Mouse (Mus musculus): ENCODE measurements at regions not wholly inside any gene's neighbourhood (a gene's known extent, or its start where the extent isn't known, plus 50 kb on each side); places are given as distances from the start of the nearest gene placed in this dataset.

DNA sequence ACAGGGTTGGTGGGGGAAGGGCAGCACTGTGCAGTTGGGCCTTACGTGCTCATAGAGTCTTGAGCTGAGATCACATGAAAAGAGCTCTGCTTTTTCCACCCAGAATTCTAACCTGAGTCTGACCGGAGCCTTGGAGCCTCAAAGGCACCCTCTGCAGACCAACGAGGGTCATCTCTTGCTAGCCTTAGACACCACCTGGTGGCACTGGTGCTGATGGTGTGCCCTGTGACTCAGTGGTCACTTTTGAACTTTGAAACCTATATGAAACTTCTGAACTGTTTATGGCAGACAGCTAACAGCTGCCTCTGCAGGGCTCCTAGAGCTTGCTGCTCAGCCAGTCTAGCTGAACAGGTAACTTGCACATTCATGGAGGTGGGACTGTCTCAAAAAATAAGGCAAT, 118.5 kb downstream of the Zfp706 start:
- DNase-seq (ENCODE audit: low read depth, low spot score), result no peak

DNA sequence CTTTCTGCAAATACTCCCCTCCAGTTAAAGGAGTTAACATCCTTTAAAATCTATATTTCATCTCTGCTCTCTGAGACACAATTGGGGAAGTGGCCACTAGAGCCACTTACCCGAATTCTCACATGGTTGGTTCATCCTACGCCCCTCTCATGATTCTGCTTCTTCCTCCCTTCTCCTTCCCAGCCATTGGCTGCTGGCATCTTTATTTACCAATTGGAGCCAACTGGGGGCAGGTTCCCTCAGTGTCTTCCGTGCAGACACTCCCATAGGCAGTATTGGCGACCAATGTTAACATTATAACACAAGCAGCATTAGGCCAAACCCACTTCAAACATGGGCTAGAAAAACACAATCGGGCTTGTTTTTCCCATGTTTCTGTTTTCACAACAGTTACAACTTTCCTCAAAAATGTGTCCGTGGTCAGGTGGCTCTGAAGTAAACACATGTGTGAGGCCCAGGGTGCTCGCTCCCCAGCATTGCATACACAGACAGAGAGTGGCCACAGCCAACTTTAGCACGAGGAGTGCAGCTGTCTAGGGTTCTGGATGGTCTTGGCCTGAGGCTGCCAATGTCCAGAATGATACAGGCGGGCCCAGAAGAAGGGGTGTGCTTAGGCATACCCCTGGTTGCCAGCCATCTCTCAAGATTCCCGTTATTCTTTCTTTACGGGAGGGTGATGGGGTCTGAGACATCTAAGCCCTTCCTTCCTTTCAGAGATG, 119.1 kb downstream of the Zfp706 start:
- DNase-seq (ENCODE audit: low read depth, low spot score), result no peak

DNA sequence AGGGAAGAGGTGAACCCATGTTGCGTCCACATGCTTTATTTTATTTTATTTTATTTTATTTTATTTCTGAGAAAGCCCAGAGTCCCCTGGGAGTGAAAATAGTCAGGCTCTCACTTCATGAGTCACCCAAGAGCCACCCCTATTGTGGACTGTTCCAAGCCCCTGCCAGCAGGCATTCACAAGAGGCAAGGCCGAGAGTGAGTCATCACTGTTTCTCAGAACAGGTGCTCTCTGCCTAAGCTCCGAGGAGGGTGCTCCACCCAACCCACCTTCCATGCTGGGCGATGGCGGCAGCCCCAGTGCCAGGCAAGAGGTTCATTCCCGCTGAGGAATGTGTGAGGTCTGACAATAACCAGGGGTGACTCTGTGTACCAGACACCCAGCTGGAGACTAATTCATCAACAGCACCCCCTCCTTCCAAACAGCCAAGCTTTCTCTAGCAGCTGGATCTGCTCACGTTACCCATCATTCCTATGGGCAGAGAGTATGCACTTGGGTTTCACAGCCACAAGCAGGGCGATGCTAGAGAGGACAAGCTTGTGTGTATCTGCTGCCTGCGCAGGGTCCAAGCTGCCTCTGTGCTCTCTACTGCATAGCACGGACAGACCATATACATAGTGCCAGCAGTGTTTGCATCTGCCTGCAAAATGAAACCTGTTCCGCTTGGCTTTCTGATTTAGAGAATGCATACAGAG, 122.8 kb downstream of the Zfp706 start:
- DNase-seq (ENCODE audit: low read depth, low spot score), result no peak

DNA sequence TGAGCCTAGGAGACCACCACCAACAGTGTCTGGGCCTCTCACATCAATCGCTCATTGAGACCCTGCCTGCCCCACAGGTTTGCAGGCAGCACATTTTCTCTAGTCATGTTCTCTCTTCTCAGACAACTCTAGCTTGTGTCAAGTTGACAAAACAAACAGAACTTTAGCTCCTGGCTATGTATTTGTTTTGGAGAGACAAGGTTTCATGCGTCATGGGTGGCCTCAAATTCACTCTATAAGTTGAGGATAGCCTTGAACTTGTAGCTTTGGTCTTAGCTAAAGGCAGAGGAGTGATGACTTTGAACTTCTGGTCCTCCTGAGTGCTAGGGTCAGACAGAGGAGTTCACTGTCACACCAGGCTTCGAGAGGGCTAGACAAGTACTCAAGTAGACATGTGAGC, 123.5 kb downstream of the Zfp706 start:
- no peak for DNase-seq (ENCODE audit: low read depth, low spot score)

DNA sequence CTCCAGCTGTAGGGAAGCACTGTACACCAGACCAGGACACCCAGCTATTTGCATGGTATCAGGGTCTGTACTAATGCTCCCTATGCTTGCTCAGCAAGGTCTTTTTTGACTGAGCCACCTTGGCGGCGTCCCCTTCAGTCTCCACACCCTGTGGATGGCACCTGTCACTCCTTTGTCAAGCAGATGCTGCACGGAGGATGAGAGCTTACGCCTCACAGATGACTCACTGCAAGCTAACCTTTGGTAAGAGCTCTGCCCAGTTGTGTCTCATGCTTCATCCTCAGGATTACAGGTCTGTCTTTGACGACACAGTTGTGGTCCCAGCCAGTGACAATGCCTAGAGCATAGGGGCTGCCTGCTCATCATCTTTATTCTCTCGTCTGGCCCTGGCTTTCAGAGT, 124.4 kb downstream of the Zfp706 start:
- DNase-seq (ENCODE audit: low read depth, low spot score), result no peak

DNA sequence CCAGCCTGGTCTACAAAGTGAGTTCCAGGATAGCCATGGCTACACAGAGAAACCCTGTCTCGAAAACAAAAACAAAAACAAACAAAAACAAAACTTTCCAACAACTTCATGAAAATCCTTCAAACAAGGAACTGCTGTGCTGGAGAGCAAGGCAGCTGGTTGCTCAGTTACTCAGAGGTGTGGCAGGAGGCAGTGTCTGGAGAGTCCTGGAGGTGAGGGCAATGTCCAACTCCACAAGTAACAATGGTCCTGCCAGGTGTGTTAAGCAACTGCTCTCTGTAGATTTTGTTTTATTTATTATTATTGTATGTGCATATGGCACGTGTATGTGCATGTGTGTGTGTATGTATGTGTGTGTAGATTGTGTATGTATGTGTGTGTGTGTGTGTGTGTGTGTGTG, 126.0 kb downstream of the Zfp706 start:
- DNase-seq (ENCODE audit: low read depth, low spot score), result no peak

DNA sequence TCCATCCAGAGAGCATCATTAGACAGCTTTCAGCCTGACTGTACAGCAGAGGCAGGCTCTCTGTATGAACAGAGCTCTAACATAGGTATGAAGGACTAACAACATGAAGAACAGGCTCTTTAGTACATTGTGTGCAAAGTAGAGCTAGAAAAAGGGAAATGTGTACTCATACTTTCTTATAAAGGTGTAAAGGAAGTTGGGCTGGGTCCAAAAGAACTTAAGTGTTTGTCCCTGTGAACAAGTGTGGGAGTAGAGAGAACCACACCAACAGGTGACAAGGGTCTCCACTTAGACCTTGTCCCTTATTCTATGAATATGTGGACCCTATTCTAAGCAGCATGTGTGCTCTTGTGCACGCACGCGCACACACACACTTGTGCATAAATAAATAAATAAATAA, 127.0 kb downstream of the Zfp706 start:
- DNase-seq (ENCODE audit: low read depth, low spot score), result no peak

DNA sequence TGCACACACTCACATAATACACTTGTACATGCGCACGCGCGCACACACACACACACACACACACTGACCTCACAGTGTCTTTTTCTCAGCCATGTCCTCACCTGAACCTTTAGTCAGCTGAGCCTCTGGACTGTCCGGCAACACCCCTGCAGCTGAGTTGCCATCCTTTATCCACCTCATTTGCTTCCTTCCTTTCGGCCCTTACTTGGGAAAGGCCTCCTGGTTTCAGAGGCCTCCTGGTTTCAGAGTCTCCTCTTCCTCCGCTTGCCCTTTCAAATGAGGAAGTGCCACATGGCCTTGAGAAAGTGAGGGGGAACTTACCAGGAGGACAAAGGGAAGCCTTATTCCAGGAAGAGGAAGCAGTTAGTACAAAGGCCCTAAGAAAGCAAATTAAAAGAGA, 128.0 kb downstream of the Zfp706 start:
- DNase-seq (ENCODE audit: low read depth, low spot score), result no peak

DNA sequence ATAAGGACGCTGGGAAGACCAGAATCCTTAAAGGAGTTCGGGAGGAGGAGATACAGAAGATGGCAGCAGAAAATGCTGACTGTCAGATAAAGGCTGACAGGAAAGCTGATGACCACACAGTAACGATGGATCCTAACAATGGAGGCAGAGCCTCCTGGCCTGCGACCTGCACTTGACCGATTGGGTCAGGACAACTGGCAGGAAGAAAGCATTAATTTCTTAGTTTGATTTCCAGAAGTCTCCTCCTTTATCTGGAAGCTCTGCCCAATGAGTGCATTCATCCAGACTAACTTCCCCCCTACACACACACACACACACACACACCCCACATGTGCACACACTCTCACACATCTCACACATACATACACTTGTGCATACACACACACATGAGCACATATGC, 128.6 kb downstream of the Zfp706 start:
- DNase-seq (ENCODE audit: low read depth, low spot score), result no peak

DNA sequence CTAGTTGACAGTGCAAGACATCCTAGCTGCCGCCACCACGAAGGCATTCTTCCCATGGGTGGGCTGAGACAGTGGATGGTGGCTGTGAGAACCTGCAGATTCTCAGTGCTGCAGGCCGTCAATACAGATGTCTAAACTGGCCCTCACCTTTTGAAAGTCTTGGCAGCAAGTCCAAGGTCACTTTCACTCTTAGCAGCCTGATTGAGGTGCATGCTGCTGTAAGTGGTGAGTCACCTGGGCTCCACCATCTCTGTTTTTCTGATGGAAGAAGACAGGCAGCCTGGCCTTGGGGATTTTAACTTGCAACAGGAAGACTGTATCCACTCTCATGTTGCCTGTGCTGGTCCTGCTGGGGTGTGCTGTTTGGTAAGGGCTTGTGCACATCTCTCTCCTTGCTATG, 129.3 kb downstream of the Zfp706 start:
- no peak for DNase-seq (ENCODE audit: low read depth, low spot score)

DNA sequence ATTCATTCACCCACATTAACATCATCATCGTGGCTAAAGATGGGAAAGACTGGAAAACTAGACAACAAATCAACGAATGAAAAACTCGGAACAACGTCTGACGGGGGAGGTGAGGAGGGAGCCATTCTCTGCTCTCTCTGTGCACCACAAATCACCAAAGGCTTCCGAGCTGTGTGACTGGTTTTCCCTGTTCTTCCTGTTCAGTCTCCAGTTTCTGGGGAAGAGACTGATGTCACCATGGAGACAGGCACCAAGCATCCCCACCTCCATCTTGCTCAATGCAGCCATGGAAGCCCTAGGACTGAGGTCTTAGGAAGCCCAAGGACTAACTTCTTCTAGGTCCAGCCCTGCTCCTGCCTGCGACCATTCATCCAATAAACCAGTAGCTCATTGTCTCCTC, 130.1 kb downstream of the Zfp706 start:
- DNase-seq (ENCODE audit: low read depth, low spot score), result no peak

DNA sequence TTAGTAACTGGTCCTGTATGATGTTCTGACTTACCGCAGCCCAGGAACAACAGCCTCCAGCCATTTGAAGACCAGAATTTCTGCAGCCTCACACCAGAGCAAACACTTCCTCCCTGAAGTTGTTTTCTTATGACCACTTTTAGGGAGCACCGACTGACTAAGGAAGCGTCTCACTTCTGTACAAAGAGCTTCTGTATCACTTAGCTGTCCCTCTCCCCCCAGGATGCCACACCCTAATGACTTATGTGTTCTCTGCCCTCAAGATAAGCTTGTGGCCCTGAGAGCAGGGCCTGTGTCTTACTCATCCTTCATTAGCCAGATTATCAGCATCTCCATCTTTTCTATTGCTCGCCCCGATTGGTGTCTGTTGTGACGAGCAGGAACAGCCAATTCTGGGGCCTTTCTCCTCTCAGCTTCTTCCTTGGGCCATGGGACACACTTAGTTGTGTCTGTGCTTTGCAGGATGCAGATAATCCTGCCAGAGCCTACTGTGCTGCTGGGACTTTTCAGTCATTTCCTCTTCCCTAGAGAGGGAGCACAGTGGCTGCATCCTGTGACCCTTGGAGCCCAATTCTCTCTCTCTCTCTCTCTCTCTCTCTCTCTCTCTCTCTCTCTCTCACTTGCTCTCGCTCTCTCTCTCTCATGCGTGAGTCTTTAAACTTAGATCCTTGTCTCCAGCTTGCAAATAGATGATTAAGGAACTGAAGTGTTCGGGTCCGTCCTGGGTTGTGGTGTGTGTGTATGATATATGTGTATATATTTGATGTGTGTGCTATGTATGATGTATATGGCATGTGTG, 131.4 kb downstream of the Zfp706 start:
- peak; percentile 26 for DNase-seq (ENCODE audit: low read depth, low spot score)

DNA sequence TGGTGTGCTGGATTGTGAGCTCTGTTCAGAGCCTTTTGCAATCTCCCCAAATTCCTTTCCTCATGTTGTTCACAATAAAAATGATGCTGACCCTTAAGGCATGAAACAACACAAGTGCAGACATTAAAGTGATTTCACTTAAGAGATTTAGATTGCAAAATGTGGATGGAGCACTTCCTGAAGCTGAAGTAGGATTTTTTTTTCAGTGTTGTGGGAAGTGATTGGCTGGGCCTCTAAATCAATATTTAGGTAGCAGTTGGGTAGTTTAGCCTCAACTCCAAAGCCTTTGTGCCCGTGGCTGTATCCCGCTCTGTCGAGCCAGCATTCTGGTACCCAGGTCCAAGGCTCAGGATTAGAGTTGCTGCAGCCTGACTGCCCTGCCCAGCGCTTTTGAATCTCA, 133.0 kb downstream of the Zfp706 start:
- DNase-seq (ENCODE audit: low read depth, low spot score), result no peak

DNA sequence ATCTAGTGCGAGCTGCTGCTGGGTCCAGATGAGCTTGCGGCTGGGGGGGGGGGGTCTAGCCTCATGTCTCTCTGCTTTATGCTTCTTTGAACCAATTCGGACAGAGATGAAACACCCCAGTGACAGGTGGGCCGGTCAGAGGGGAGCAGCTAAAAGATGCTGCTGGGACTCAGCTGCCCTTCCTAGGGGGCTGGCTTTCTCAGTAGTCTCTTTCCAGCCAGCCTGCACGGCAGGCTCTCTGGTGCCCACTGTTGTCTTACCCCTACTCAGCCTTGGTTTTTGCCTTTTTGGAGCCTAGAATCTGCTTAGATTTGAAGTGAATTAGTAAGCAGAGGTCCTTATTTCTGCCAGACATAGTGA, 133.7 kb downstream of the Zfp706 start:
- no peak for DNase-seq (ENCODE audit: low read depth, low spot score)

DNA sequence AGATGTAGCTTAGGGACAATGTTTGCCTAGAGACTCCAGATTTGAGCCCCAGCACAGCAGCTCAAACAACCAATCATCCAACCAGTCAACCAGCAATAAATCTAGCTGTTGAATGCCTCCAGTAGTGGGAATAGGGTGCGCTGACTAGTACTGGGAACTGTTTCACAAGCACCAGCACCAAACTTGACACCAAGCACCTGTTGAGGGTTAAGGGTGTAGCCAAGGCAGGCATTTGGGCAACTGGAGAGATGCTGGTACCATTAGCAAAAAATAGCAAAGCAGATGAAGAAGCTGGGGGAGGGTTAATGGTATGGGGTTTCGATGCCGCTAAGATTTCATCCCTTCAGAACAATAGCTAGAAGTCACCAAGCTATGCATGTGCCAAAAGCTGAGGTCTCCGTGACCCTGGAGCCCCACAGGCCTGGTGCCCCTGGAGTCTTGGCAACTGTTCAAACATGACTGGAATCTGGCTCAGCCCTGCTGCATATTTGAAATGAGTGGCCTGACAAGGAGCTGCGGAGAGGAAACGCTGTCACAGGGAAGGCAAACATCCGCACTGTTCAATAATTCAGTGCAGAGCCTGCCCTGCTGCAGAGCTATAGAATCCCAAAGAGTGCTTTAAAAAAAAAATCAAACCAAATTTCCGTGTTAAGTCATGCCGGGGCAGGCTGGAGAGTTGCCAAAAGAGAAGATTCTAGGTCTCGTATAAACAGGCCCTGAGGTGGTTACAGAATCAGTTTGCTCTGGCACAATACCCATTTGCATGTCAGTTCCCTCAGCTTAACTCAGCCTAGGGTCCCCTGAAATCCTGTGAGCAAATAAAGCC, 134.3 kb downstream of the Zfp706 start:
- DNase-seq (ENCODE audit: low read depth, low spot score), result no peak

DNA sequence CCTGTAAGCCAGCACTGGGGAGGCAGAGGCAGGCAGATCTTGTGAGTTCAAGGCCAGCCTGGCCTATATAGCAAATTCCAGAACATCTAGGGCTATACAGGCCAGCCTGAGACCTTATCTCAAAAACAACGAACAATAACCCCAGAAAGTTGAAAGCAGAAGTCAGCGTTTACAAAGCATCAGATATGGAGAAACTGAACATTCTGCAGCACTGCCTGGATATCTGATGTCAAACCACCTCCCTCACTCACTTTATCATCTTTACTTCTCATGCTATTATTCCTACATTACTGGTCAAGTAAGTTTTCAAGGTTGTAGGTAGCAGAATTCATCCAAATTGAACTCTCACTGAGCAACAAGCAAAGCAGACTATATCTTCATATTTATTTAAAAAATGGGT, 135.0 kb downstream of the Zfp706 start:
- DNase-seq (ENCODE audit: low read depth, low spot score), result no peak

DNA sequence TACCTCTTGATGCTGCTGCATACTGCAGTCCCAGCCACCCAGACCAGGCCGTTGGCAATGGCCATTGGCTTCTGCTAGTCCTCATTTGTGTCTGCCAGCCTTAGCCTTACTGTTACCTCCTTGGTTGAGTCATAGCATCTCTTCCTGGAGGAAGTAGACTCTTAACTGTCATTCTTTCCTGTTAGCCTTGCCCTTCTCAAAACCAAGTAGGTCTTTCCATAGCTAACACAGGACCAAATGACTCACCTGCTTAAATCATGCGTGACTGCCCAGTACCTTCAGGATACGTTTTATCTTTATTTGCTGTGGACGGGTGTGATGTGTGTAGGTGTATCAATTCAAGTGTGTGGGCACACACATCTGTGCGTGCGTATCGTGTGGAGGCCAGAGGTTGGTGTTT, 136.9 kb downstream of the Zfp706 start:
- no peak for DNase-seq (ENCODE audit: low read depth, low spot score)

DNA sequence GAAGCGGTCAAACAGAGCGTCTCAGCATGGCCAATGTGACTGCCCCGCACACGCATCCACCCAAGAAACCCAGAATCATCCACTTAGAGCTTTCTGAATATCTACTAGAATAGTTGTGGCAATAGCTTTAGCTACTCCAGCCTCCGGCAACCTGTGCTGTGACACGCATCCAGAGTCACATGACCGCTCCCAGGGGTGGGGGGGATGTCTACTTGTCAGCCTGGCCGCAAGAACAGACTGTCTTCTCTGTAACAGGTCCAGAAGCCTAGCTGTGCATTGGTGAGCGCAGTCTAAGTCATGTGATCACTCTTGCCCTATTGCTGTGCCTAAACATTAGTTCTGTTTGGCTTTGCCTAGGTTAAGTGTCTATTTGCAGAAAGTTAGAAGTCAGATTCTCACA, 137.5 kb downstream of the Zfp706 start:
- no peak for DNase-seq (ENCODE audit: low read depth, low spot score)

DNA sequence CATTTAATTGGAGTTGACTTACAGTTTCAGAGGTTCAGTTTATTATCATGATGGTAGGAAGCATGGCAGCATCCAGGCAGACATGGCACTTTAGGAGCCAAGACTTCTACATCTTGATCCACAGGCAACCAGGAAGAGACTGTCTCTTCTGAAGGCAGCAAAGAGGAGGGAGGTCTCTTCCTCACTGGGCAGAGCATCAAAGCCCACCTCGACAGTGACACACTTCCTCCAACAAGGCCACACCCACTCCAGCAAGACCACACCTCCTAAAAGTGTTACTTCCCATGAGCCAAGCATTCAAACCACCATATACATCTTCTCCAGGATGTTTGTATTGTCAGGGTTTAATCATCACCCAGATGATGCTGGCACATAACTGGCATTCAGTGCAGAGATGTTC, 141.5 kb downstream of the Zfp706 start:
- DNase-seq (ENCODE audit: low read depth, low spot score), result peak; percentile 56

DNA sequence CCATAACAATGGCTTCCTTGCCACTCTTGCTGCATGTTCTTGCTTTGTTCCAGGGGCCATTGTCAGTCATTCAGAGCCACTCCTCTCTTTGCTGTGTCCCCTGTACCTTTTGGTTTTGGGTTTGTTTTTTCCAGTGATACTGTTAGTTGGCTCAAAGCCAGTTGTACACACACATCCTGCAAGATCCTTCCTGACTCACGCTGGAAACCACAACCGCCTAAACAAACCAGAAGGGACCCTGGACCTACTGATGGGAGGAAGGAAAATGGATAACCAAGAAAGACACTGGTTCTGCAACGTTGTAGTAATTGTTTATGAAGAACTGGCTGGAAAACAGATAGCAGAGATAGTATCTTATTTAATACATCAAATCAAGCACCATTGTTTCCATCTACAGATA, 142.2 kb downstream of the Zfp706 start:
- DNase-seq (ENCODE audit: low read depth, low spot score), result peak; percentile 53

DNA sequence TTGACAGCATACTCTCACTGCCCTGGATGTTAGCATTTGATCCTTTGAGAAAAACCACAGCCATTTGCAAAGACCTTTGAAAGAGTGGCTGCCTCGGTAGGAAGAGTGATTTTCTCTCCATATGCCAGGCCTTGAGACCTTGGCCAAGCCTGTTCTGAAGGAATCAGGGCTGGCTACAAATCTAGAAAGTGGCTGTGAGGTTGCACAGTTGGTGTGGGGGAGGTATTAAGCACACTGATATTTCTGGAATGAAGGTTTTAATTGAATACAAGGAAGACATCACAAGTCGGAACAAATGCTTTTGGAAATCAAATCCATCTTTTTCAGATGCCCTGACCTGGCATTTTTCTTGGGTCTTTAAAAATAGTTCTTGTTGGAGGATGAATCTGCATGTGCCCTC, 143.5 kb downstream of the Zfp706 start:
- no peak for DNase-seq (ENCODE audit: low read depth, low spot score)

DNA sequence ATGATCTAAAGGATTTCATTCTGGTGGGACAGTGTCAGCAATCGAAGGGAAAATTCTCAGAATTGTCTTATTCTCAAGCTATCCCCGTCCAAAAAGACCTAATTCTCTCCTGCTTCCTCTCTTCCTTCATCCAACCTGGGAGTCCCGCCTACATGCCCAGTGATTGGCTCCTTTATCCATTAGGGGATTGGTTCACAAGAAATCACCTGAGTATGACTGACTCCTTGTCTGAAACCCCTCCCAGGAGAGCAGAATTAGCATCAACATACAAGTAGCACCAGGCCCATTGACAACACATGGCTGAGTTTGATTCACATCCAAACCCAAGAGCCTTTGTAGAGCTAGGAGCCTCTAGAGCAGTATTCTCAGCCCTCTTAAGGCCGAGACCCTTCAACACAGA, 148.9 kb downstream of the Zfp706 start:
- DNase-seq (ENCODE audit: low read depth, low spot score), result no peak
